Mouse (Mus musculus) heart, embryonic 15.5 days (tissue): ENCODE measurements at regions not wholly inside any gene's neighbourhood (a gene's known extent, or its start where the extent isn't known, plus 50 kb on each side); places are given as distances from the start of the nearest gene placed in this dataset.

Experiments used
- ATAC-seq: fragments of 200-750 bp; cut with Nextera tagmentation; replicated peaks from 2 replicates; pipeline ENCODE4 v1.8.0; 2017; ENCODE audit warnings: low read depth, moderate TSS enrichment; ENCODE audit not compliant: insufficient number of reproducible peaks, insufficient read depth, low FRiP score
- H3K27ac ChIP-seq: fragments of 300-500 bp; sonication (generic); 2 replicates; pipeline ENCODE4 v1.5.1; 2015; ENCODE audit warnings: mild to moderate bottlenecking, inconsistent platforms
- H3K27me3 ChIP-seq: fragments of 300-500 bp; sonication (generic); 2 replicates; pipeline ENCODE4 v1.6.1; 2015; ENCODE audit warnings: inconsistent platforms
- H3K36me3 ChIP-seq: fragments of 300-500 bp; sonication (generic); 2 replicates; pipeline ENCODE4 v1.6.1; 2015; ENCODE audit warnings: mild to moderate bottlenecking, inconsistent platforms
- H3K4me1 ChIP-seq: fragments of 300-500 bp; sonication (generic); replicated peaks from 2 replicates; pipeline ENCODE4 v1.6.1; 2015; ENCODE audit warnings: inconsistent platforms
- H3K4me2 ChIP-seq: fragments of 300-500 bp; sonication (generic); 2 replicates; pipeline ENCODE4 v1.6.1; 2015; ENCODE audit warnings: inconsistent platforms, mild to moderate bottlenecking, moderate library complexity
- H3K4me3 ChIP-seq: fragments of 300-500 bp; sonication (generic); 2 replicates; pipeline ENCODE4 v1.5.1; 2015; ENCODE audit warnings: mild to moderate bottlenecking, inconsistent platforms
- H3K9ac ChIP-seq: fragments of 300-500 bp; sonication (generic); 2 replicates; pipeline ENCODE4 v1.6.1; 2015; ENCODE audit warnings: mild to moderate bottlenecking, inconsistent platforms
- H3K9me3 ChIP-seq: fragments of 300-500 bp; sonication (generic); replicated peaks from 2 replicates; pipeline ENCODE4 v1.6.1; 2016; ENCODE audit warnings: inconsistent platforms
- WGBS: fragments of 180-500 bp; shearing (Covaris S2); methylation state at CpG from one replicate; pipeline ENCODE4 v1.1.7; 2015; ENCODE audit warnings: mixed read lengths; 5-methylcytosine and 5-hydroxymethylcytosine counted together

GRCm38 (mm10) chr3:54604705-54605379, 87.8 kb upstream of the Supt20 start:
- H3K27ac ChIP-seq: no peak overlapping the region
- no peaks in the 10 kb centered on the region for H3K36me3 ChIP-seq
- no peaks in the 10 kb centered on the region for H3K27me3 ChIP-seq
- H3K4me3 ChIP-seq: no peak overlapping the region
- no peak overlapping the region for H3K9ac ChIP-seq
- no peak overlapping the region for H3K4me2 ChIP-seq
- H3K4me1 ChIP-seq: no peaks in the 10 kb centered on the region
- 70% methylated on average over 4 of the region's 4 CpGs for WGBS
- no peaks in the 10 kb centered on the region for H3K9me3 ChIP-seq
- no peak for ATAC-seq

DNA sequence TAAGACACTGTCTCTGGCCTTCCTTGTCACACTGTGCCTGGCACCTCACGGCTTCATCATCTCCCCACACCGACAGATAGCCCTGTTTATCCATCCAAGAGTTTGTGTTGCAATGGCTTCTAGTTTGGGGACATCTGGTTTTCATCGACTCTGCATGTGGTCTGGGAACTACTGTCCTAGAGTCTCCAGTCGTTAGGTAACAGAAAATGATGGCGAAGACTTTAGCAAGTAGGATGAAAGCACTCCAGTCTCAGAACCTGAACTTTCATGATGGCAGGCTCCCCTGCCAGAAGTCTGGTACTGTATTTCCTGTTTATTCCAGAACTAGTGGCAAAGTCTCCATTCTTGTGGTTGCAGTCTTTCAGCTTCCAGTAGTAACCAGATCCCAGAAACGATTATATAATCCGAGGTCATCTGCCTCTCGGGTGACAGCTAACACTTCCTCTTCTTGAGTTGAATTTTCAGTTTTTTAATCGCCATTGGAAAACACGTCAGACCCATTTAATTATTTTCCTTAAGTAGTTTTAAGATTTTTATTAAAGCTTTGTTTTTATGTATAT, 81.1 kb upstream of the Supt20 start:
- ATAC-seq: no peak
- 53% methylated on average over 10 of the region's 10 CpGs for WGBS
- no peak overlapping the region for H3K4me3 ChIP-seq
- H3K4me2 ChIP-seq: no peak overlapping the region
- H3K9me3 ChIP-seq: no peaks in the 10 kb centered on the region
- no peaks in the 10 kb centered on the region for H3K36me3 ChIP-seq
- no peaks in the 10 kb centered on the region for H3K27me3 ChIP-seq
- no peaks in the 10 kb centered on the region for H3K4me1 ChIP-seq
- no peak overlapping the region for H3K9ac ChIP-seq
- no peak overlapping the region for H3K27ac ChIP-seq

- H3K27me3 ChIP-seq: no peaks in the 10 kb centered on the region
- no peak overlapping the region for H3K4me3 ChIP-seq
- H3K27ac ChIP-seq: no peak overlapping the region
- no peaks in the 10 kb centered on the region for H3K4me1 ChIP-seq
- ATAC-seq: no peak
- WGBS: 72% methylated on average over 2 of the region's 2 CpGs
- no peak overlapping the region for H3K4me2 ChIP-seq
- H3K9ac ChIP-seq: no peak overlapping the region
- no peaks in the 10 kb centered on the region for H3K9me3 ChIP-seq
- no peaks in the 10 kb centered on the region for H3K36me3 ChIP-seq
Measured at GRCm38 (mm10) chr3:54613845-54614244, 78.8 kb upstream of the Supt20 start.

DNA sequence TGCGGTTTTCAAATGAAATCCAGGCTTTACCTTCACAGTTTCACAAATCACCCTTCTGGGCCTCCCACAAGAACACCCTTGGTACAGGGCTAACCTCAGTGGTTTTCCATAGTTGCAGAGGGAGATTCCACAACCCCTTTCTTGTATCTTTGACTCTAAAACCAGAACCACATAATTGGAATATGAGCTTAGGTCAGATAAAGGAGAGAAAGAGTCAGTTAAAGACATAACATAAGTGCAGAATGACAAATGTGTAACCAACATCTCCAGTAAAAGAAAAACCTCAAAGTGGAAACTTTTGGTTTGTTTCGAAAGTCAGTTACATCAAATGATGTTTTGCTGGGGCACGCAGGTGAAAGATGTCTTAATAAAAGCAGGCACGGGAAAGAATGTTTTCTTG, 75.3 kb upstream of the Supt20 start:
- H3K27me3 ChIP-seq: no peaks in the 10 kb centered on the region
- no peak for ATAC-seq
- H3K27ac ChIP-seq: no peak overlapping the region
- no peak overlapping the region for H3K4me2 ChIP-seq
- no peaks in the 10 kb centered on the region for H3K9me3 ChIP-seq
- WGBS: 89% methylated on average over 4 of the region's 4 CpGs
- no peak overlapping the region for H3K9ac ChIP-seq
- no peaks in the 10 kb centered on the region for H3K36me3 ChIP-seq
- no peaks in the 10 kb centered on the region for H3K4me1 ChIP-seq
- no peak overlapping the region for H3K4me3 ChIP-seq

- no peaks in the 10 kb centered on the region for H3K27me3 ChIP-seq
Measured at GRCm38 (mm10) chr3:54618286-54618685, 74.3 kb upstream of the Supt20 start.

GRCm38 (mm10) chr3:54630254-54630653, 62.4 kb upstream of the Supt20 start:
- no peaks in the 10 kb centered on the region; the same call in 1 of the 2 replicates for H3K9me3 ChIP-seq
- no peak for ATAC-seq

More at GRCm38 (mm10) chr3:54618286-54618685, 74.3 kb upstream of the Supt20 start:
- Histone ChIP-seq H3K4me2 (no peak overlapping the region), H3K27ac (no peak overlapping the region), H3K36me3 (no peaks in the 10 kb centered on the region), H3K9me3 (no peaks in the 10 kb centered on the region), H3K4me3 (no peak overlapping the region), H3K9ac (no peak overlapping the region), H3K4me1 (no peaks in the 10 kb centered on the region)
- 78% methylated on average over 4 of the region's 4 CpGs for WGBS
- ATAC-seq: no peak

DNA sequence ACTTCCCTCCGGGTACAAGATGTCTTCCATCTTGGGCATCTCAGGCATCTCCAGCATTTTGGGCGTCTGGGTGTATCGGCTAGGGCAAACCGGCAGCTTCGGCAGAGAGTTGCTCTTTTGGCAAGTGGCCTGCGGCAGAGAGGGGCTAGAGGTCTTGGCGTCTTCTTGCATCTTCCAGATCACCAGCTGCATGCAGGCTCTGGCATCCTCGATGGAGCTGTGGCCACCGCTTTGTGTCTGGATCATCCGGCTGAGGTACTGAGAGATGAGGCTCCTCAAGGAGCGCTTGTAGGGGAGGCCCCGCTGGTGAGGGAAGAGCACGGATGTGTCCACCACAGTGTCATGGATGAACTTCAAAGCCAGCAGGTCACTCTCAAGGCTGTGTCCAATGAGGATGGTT, 59.9 kb upstream of the Supt20 start:
- Histone ChIP-seq H3K4me3 (no peak overlapping the region), H3K4me2 (no peak overlapping the region), H3K36me3 (no peaks in the 10 kb centered on the region), H3K4me1 (no peaks in the 10 kb centered on the region), H3K9ac (no peak overlapping the region), H3K27ac (no peak overlapping the region), H3K27me3 (no peaks in the 10 kb centered on the region), H3K9me3 (no peaks in the 10 kb centered on the region; the same call in 1 of the 2 replicates)
- no peak for ATAC-seq
- 89% methylated on average over 13 of the region's 13 CpGs for WGBS

More at GRCm38 (mm10) chr3:54630254-54630653, 62.4 kb upstream of the Supt20 start:
- 87% methylated on average over 7 of the region's 7 CpGs for WGBS
- H3K4me2 ChIP-seq: no peak overlapping the region
- H3K4me3 ChIP-seq: no peak overlapping the region
- H3K36me3 ChIP-seq: no peaks in the 10 kb centered on the region
- no peak overlapping the region for H3K27ac ChIP-seq
- no peaks in the 10 kb centered on the region for H3K4me1 ChIP-seq
- H3K27me3 ChIP-seq: no peaks in the 10 kb centered on the region
- no peak overlapping the region for H3K9ac ChIP-seq

DNA sequence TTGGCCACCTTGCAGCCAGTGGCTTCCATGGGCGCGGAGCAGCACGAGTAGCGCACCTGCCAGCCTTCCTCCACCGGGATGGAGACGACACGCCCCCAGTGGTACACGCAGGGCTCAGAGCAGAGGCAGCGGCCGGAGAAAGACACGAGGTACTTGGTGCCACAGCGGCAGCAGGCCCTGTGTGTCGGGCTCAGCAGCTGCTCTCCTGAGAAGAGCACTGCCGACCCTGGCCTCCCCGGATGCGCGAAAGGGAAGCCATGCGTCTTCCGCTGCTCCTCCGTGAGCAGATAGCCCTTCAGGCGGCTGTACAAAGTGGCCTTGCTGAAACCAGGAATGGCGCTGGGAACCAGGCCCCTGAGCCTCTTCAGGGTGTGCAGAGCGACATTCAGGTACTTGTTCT, 59.2 kb upstream of the Supt20 start:
- no peak overlapping the region for H3K27ac ChIP-seq
- no peak for ATAC-seq
- no peak overlapping the region for H3K4me3 ChIP-seq
- H3K4me2 ChIP-seq: no peak overlapping the region
- no peaks in the 10 kb centered on the region for H3K4me1 ChIP-seq
- H3K27me3 ChIP-seq: no peaks in the 10 kb centered on the region
- WGBS: 89% methylated on average over 23 of the region's 23 CpGs
- no peak overlapping the region for H3K9ac ChIP-seq
- no peaks in the 10 kb centered on the region; the same call in 1 of the 2 replicates for H3K9me3 ChIP-seq
- H3K36me3 ChIP-seq: no peaks in the 10 kb centered on the region

DNA sequence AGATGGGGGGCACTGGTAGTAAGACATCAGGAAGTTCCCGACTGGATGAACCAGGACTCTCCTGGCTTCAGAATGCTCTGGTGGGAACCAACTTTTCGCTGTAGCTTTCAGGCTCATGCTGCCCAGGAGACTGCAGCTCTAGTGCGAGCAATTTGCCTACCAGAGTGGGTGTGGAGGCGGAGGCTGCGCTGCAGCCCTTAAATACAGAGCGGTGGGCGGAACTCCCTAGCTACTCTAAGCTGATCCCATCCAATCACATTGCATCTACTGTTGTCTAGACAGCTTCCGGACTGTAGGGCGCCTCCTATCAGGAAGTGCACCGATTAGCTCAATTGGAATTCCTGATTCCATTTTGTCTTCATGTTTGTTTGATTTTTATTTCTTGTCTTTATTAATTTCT, 58.2 kb upstream of the Supt20 start:
- ATAC-seq: no peak
- no peak overlapping the region for H3K4me3 ChIP-seq
- no peaks in the 10 kb centered on the region; the same call in 1 of the 2 replicates for H3K9me3 ChIP-seq
- H3K4me2 ChIP-seq: no peak overlapping the region
- WGBS: 87% methylated on average over 10 of the region's 10 CpGs
- no peak overlapping the region for H3K9ac ChIP-seq
- H3K36me3 ChIP-seq: no peaks in the 10 kb centered on the region
- H3K27me3 ChIP-seq: no peaks in the 10 kb centered on the region
- no peak overlapping the region for H3K27ac ChIP-seq
- no peaks in the 10 kb centered on the region for H3K4me1 ChIP-seq
